Mouse (Mus musculus) E14TG2a.4 (cell line): ENCODE results near the gene Gm9837.

ENCODE experiments used
- CTCF ChIP-seq: conservative IDR thresholded peaks from 2 replicates; pipeline ENCODE4 v1.5.1; 2014; ENCODE audit warnings: low read length
- NANOG ChIP-seq: IDR thresholded peaks from 2 replicates; pipeline ENCODE4 v1.6.1; 2014; ENCODE audit warnings: borderline replicate concordance, low read length, mixed read lengths

DNA sequence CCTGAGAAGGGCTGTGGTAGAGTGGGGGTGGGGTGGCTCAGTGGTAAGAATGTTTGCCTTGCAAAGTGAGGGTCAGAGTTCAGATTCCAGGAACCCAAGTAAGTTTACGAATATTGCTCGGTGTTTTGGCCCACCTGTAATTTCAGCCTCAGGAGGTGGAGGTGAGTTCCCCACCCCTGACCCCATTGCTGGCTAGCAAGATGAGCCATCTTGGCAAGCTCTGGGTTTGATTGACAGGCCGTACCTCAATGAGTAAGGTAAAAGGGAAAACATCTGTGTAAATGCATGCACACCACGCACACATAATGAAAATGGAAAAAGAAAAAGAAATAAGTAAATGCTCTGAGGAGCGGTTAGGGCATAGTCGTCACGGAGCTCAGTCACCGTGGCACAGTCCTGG is 34.1 kb upstream of the Gm9837 start:
- TF ChIP-seq CTCF (no peak), NANOG (no peak)
